19 mouse cellular contexts compared by ENCODE assay signal in the genomic region with DNA sequence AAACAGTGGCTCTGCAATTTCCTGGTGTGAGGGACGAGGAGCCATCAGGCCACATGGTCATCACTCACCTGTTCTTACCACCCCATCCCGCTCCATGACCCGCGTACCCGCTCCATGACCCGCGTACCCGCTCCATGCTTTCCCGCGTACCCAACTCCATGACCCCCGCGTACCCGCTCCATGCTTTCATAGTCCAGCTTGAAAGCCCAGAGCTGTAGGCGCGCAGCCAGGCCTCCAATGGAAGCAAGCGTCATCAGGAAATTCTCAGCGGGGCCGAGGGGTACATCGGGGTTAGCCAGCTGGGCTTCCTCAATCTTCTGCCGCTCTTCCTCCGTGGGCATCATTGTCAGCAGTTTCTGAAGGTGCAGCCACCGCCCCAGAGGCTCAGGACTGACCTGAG.
"Had no signal": no experiment of that assay in that cellular context is flagged by ENCODE, and none has a peak within 500 bp of the region (broad histone marks: within the 10 kb centered on the region; RNA-seq: fewer than 3 reads in every experiment).

No protein-coding gene starts in this region.

- DNase-seq: kidney, adult 11 months; kidney, adult 8-10 months; layer of hippocampus, adult 9-11 months; left cerebral cortex, postnatal 4 days; liver, postnatal 0 days; lung, embryonic 14.5 days; midbrain, embryonic 14.5 days; thymus, postnatal 25 days had no signal

- H3K27ac ChIP-seq: kidney, embryonic 15.5 days; layer of hippocampus, adult 2 months; limb, embryonic 12.5 days; limb, embryonic 15.5 days; liver, embryonic 14.5 days; macrophage; neural tube, embryonic 13.5 days had no signal

- H3K9ac ChIP-seq: kidney, embryonic 15.5 days; limb, embryonic 12.5 days; limb, embryonic 15.5 days; liver, embryonic 14.5 days; liver, postnatal 0 days; lung, embryonic 14.5 days; neural tube, embryonic 13.5 days had no signal

- H3K9me3 ChIP-seq: kidney, embryonic 15.5 days; limb, embryonic 12.5 days; limb, embryonic 15.5 days; neural tube, embryonic 13.5 days had no signal

- ATAC-seq: inflammation-experienced regulatory T-cells, adult 6 months; liver, postnatal 0 days; lung, postnatal 0 days had no signal

- H3K27me3 ChIP-seq: kidney, embryonic 15.5 days; limb, embryonic 12.5 days; limb, embryonic 15.5 days; neural tube, embryonic 13.5 days had no signal

- H3K4me3 ChIP-seq: kidney, embryonic 15.5 days; layer of hippocampus, adult 2 months; limb, embryonic 12.5 days; limb, embryonic 15.5 days; neural tube, embryonic 13.5 days had no signal

- H3K4me2 ChIP-seq: kidney, embryonic 15.5 days; limb, embryonic 12.5 days; limb, embryonic 15.5 days; liver, embryonic 11.5 days; lung, embryonic 14.5 days; midbrain, embryonic 11.5 days; neural tube, embryonic 13.5 days had no signal
